Mouse (Mus musculus) embryonic facial prominence, embryonic 11.5 days (tissue): ENCODE results near the gene Zfyve26. TPM values are rescaled to one million over a fixed set of nuclear protein-coding genes. Genes with fewer than 3 reads are reported as not detected.

Experiments
- ATAC-seq: fragments of 200-750 bp; cut with Nextera tagmentation; replicated peaks from 2 replicates; pipeline ENCODE4 v1.8.0; 2017; ENCODE audit warnings: low read depth; ENCODE audit not compliant: insufficient number of reproducible peaks, low FRiP score, low TSS enrichment
- DNase-seq: peaks from one replicate; pipeline ENCODE4 v3.0.0-alpha.2; 2015; ENCODE audit warnings: low spot score
- H3K27ac ChIP-seq: fragments of 300-500 bp; sonication (generic); replicated peaks from 2 replicates; pipeline ENCODE4 v1.5.1; 2014; ENCODE audit warnings: mild to moderate bottlenecking, low read depth, low read length, control low read depth
- H3K27me3 ChIP-seq: fragments of 300-500 bp; sonication (generic); 2 replicates; pipeline ENCODE4 v1.6.1; 2014; ENCODE audit warnings: mild to moderate bottlenecking, low read length, moderate library complexity, mixed read lengths; ENCODE audit not compliant: control insufficient read depth, insufficient read depth
- H3K36me3 ChIP-seq: fragments of 300-500 bp; sonication (generic); replicated peaks from 2 replicates; pipeline ENCODE4 v1.6.1; 2014; ENCODE audit warnings: low read depth, mild to moderate bottlenecking, low read length, moderate library complexity, mixed read lengths; ENCODE audit not compliant: control insufficient read depth, insufficient read depth
- H3K4me1 ChIP-seq: fragments of 300-500 bp; sonication (generic); 2 replicates; pipeline ENCODE4 v1.6.1; 2014; ENCODE audit warnings: low read length, mixed read lengths; ENCODE audit not compliant: control insufficient read depth, insufficient read depth
- H3K4me2 ChIP-seq: fragments of 300-500 bp; sonication (generic); 2 replicates; pipeline ENCODE4 v1.6.1; 2014; ENCODE audit warnings: low read depth, mild to moderate bottlenecking, control low read depth, low read length, moderate library complexity
- H3K4me3 ChIP-seq: fragments of 300-500 bp; sonication (generic); 2 replicates; pipeline ENCODE4 v1.5.1; 2014; ENCODE audit warnings: low read depth, low read length, control low read depth
- H3K9ac ChIP-seq: fragments of 300-500 bp; sonication (generic); replicated peaks from 2 replicates; pipeline ENCODE4 v1.6.1; 2014; ENCODE audit warnings: mild to moderate bottlenecking, control low read depth, low read length
- H3K9me3 ChIP-seq: fragments of 300-500 bp; sonication (generic); replicated peaks from 2 replicates; pipeline ENCODE4 v1.6.1; 2016; ENCODE audit warnings: mild to moderate bottlenecking, low read length, inconsistent platforms, mixed read lengths; ENCODE audit not compliant: control insufficient read depth
- WGBS: fragments of 180-500 bp; shearing (Covaris S2); extraction: QIAGEN DNeasy Blood & Tissue Kit; methylation state at CpG from one replicate; pipeline ENCODE4 v1.1.7; 2014; 5-methylcytosine and 5-hydroxymethylcytosine counted together
- polyA plus RNA-seq: library from polyadenylated mRNA; unstranded; fragments of >200 nt; fragmentation: Nextera tagmentation; extraction: Ambion mirVana; gene quantifications from 2 replicates; pipeline ENCODE4 v1.2.1, GENCODE M21; 2014

The Zfyve26 gene
- polyA plus RNA-seq, 1 experiment from 2014 or later, result 9.7 TPM

DNA sequence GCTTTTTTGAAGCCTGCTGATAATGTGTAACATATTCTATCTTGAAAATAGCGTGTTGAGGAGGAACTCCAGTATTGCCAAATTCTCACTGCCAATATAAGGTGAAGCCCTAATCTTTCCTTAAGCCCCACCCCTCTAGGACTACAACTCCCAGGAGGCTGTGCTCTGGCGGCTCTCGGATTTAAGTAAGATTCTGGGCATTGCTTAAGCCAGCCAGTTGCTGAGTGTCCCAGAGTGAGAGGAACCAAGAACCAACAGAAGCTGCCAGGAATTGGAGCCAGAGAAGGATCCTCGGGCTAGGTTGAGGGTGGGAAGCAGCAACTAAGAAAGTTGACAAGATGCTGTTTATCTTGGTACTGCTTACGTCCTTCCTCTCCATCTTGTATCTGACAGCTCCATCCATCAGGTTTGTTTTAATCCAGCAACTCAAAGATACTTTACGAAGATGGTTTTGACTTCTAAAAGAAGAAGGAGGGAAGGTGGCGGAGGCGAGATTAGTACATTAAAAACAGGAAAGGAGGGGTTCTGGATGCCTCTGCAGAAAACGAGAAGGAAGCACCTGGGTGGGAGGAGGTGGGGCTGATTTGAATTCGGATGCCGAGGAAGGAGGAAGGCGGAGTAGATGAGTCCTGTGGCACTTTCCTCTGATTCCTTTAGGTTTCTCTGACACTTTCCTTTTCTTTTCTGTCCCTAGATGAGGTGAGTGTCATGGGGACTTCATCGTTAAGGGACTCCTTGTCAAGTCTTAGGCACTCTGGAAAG is 87.2 kb downstream of the Zfyve26 start, which contains the start of gene Rdh12:
Gene Rdh12 (plus strand): TSS at position 212 of the 762 bp plus-strand sequence.
- no peaks in the 10 kb centered on the region for H3K4me1 ChIP-seq
- no peak within 1 kb of the TSS for H3K27ac ChIP-seq
- no peaks in the 10 kb centered on the region for H3K27me3 ChIP-seq
- peak within 1 kb of the TSS; percentile 34 for H3K4me2 ChIP-seq
- H3K4me3 ChIP-seq, result peak within 1 kb of the TSS; percentile 35
- ATAC-seq, result no peak
- no peaks in the 10 kb centered on the region for H3K9me3 ChIP-seq
- H3K36me3 ChIP-seq, result no peaks in the 10 kb centered on the region
- peak; percentile 69 for DNase-seq
- peak within 1 kb of the TSS; percentile 15; the same call in 1 of the 2 replicates for H3K9ac ChIP-seq
- WGBS, result 5% methylated on average over 13 of the region's 13 CpGs

GRCm38 (mm10) chr12:79201882-79202281 is 94.2 kb downstream of the Zfyve26 start:
- 69% methylated on average over 3 of the region's 3 CpGs for WGBS
- Histone ChIP-seq H3K27ac (no peak overlapping the region), H3K9me3 (no peaks in the 10 kb centered on the region)

GRCm38 (mm10) chr12:79197105-79197504 is 99.0 kb downstream of the Zfyve26 start:
- H3K4me2 ChIP-seq, result no peak overlapping the region
- ATAC-seq (no peak), DNase-seq (no peak)
- H3K27me3 ChIP-seq, result no peaks in the 10 kb centered on the region
- H3K4me1 ChIP-seq, result no peaks in the 10 kb centered on the region; the same call in 1 of the 2 replicates
- no peak overlapping the region for H3K9ac ChIP-seq
- H3K4me3 ChIP-seq, result no peak overlapping the region
- WGBS, result 88% methylated on average over 5 of the region's 5 CpGs
- no peak overlapping the region for H3K27ac ChIP-seq
- no peaks in the 10 kb centered on the region for H3K36me3 ChIP-seq
- no peaks in the 10 kb centered on the region for H3K9me3 ChIP-seq

More at GRCm38 (mm10) chr12:79201882-79202281, 94.2 kb downstream of the Zfyve26 start:
- no peak for DNase-seq
- Histone ChIP-seq H3K9ac (no peak overlapping the region), H3K36me3 (no peaks in the 10 kb centered on the region), H3K4me2 (no peak overlapping the region), H3K4me3 (no peak overlapping the region), H3K27me3 (no peaks in the 10 kb centered on the region), H3K4me1 (no peaks in the 10 kb centered on the region)
- ATAC-seq, result no peak

DNA sequence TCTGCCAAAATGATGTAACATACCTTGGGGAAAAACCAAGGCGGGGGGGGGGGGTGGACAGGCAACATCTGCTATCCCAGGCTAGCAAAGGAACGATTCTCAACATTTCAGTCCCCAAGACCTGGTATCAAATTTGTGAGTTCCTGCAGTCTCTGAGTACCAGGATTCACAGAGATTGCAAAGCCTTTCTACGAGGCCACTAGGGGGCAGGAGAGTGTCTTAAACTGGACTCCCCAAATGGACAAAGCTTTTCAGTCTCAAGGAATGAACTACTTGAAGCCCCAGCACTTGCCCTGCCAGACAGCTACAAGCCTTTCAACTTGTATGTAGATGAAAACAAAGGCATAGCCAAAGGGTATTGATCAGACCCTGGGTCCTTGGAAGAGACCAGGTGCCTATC is 102.7 kb downstream of the Zfyve26 start:
- WGBS, result 3% methylated on average over 3 of the region's 3 CpGs
- Histone ChIP-seq H3K27me3 (no peaks in the 10 kb centered on the region), H3K36me3 (no peaks in the 10 kb centered on the region), H3K4me3 (no peak overlapping the region), H3K9ac (no peak overlapping the region), H3K4me1 (peaks cover 2% of the 10 kb centered on the region; the same call in 1 of the 2 replicates), H3K9me3 (no peaks in the 10 kb centered on the region), H3K4me2 (no peak overlapping the region), H3K27ac (no peak overlapping the region)
- ATAC-seq (no peak), DNase-seq (peak; percentile 83)

GRCm38 (mm10) chr12:79192193-79192592 is 103.9 kb downstream of the Zfyve26 start, which contains the start of gene Rdh11:
Gene Rdh11, minus strand, starts transcription at chr12:79192293.
- Histone ChIP-seq H3K27ac (no peak within 1 kb of the TSS), H3K4me2 (peak within 1 kb of the TSS; percentile 57), H3K4me1 (peaks cover 2% of the 10 kb centered on the region; the same call in 1 of the 2 replicates), H3K9ac (peak within 1 kb of the TSS; percentile 66), H3K27me3 (no peaks in the 10 kb centered on the region), H3K4me3 (peak within 1 kb of the TSS; percentile 53), H3K9me3 (no peaks in the 10 kb centered on the region), H3K36me3 (no peaks in the 10 kb centered on the region)
- no peak for ATAC-seq
- no peak for DNase-seq
- WGBS, result 46% methylated on average over 6 of the region's 6 CpGs

DNA sequence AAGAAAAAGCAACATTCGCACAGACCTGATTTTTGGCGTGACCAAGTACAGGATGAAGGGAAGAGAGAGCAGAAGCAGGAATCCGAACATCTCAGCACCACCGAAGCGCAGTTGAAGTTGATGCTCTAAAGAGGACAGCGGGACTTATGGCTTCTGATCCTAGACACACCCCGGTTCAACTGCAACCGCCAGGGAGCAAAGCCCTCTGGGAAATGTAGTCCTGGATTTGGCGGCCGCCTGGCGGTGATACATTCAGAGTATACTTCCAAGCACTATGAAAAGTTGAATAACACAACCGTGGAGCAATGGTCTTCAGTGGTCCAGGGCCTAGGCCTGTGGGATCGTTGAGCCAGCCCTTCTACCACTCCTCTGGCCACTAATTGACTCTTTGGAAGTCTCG is 104.4 kb downstream of the Zfyve26 start:
- Histone ChIP-seq H3K36me3 (no peaks in the 10 kb centered on the region), H3K9me3 (no peaks in the 10 kb centered on the region), H3K4me2 (peak overlapping the region; percentile 57), H3K4me1 (peaks cover 2% of the 10 kb centered on the region; the same call in 1 of the 2 replicates), H3K9ac (peak overlapping the region; percentile 66), H3K4me3 (peak overlapping the region; percentile 53), H3K27ac (no peak overlapping the region), H3K27me3 (no peaks in the 10 kb centered on the region)
- ATAC-seq (peak; percentile 83), DNase-seq (peak; percentile 91)
- 4% methylated on average over 14 of the region's 14 CpGs for WGBS

GRCm38 (mm10) chr12:79190931-79191673 is 105.0 kb downstream of the Zfyve26 start:
- Histone ChIP-seq H3K27me3 (no peaks in the 10 kb centered on the region), H3K4me1 (peaks cover 2% of the 10 kb centered on the region; the same call in 1 of the 2 replicates), H3K36me3 (no peaks in the 10 kb centered on the region), H3K27ac (no peak overlapping the region), H3K9ac (peak overlapping the region; percentile 66), H3K4me3 (peak overlapping the region; percentile 53), H3K9me3 (no peaks in the 10 kb centered on the region), H3K4me2 (peak overlapping the region; percentile 57)
- WGBS, result under 1% methylated on average over 18 of the region's 18 CpGs
- DNase-seq (peak; percentile 83), ATAC-seq (peak; percentile 80; the same call in 1 of the 2 replicates)
